Mouse (Mus musculus) embryo, embryonic 10 days (tissue): ENCODE data around the gene Ric8a.
"Not testable (repeated sequence)": the region's sequence is repeated elsewhere in the genome, so short reads cannot be mapped to it uniquely, and the experiment has no call there.

Source experiments
- DNase-seq: peaks from one replicate; pipeline ENCODE4 v3.0.0-alpha.2; 2015; ENCODE audit warnings: low spot score

The Ric8a gene

GRCm38 (mm10) chr7:140890636-140891035 lies 33.9 kb downstream of the Ric8a start:
- not testable (repeated sequence) for DNase-seq

- no peak for DNase-seq
These were observed 37.3 kb downstream of the Ric8a start for GRCm38 (mm10) chr7:140894031-140894430.

- DNase-seq, result no peak
These were observed 37.9 kb downstream of the Ric8a start for GRCm38 (mm10) chr7:140894611-140895010.

- no peak for DNase-seq
These were observed 41.1 kb downstream of the Ric8a start for GRCm38 (mm10) chr7:140897863-140898262.

- no peak for DNase-seq
These were observed 42.4 kb downstream of the Ric8a start for GRCm38 (mm10) chr7:140899121-140899520.

- no peak for DNase-seq
These were observed 43.5 kb downstream of the Ric8a start, which contains the start of gene Cox8b for GRCm38 (mm10) chr7:140900220-140900619. Cox8b (minus strand) TSS chr7:140900446.

- DNase-seq, result no peak
These were observed 45.5 kb downstream of the Ric8a start for GRCm38 (mm10) chr7:140902036-140902875.

GRCm38 (mm10) chr7:140903212-140903611 lies 46.5 kb downstream of the Ric8a start:
- peak; percentile 82 for DNase-seq

GRCm38 (mm10) chr7:140905642-140906081 lies 48.9 kb downstream of the Ric8a start:
- DNase-seq, result no peak

GRCm38 (mm10) chr7:140907131-140907530 lies 50.4 kb downstream of the Ric8a start:
- DNase-seq, result no peak

- no peak for DNase-seq
These were observed 50.9 kb downstream of the Ric8a start for GRCm38 (mm10) chr7:140907697-140908096.

GRCm38 (mm10) chr7:140908181-140908580 lies 51.4 kb downstream of the Ric8a start:
- no peak for DNase-seq

- peak; percentile 92 for DNase-seq
These were observed 51.9 kb downstream of the Ric8a start for GRCm38 (mm10) chr7:140908634-140909107.

- DNase-seq, result no peak
These were observed 55.5 kb downstream of the Ric8a start for GRCm38 (mm10) chr7:140912293-140912692.

GRCm38 (mm10) chr7:140912846-140913482 lies 56.2 kb downstream of the Ric8a start:
- DNase-seq, result no peak
